Mouse (Mus musculus) 3134 (cell line): ENCODE data around the gene Gbgt1.
"Not testable (repeated sequence)": the region's sequence is repeated elsewhere in the genome, so short reads cannot be mapped to it uniquely, and the experiment has no call there.

Source experiments
- DNase-seq: peaks from one replicate; pipeline ENCODE4 v3.0.0-alpha.2; 2011; ENCODE audit warnings: low spot score; ENCODE audit not compliant: insufficient read length; ENCODE audit errors: extremely low read depth

Gbgt1 gene

GRCm38 (mm10) chr2:28496671-28497070 lies at the start of gene Gbgt1:
Gene Gbgt1, plus strand, starts transcription at chr2:28496891.
- DNase-seq: no peak

GRCm38 (mm10) chr2:28447315-28447670 lies 49.4 kb upstream of the Gbgt1 start:
- no peak for DNase-seq

GRCm38 (mm10) chr2:28451663-28452062 lies 45.0 kb upstream of the Gbgt1 start:
- no peak for DNase-seq

GRCm38 (mm10) chr2:28453539-28453938 lies 43.2 kb upstream of the Gbgt1 start:
- no peak for DNase-seq

- DNase-seq: no peak
These were observed 40.1 kb upstream of the Gbgt1 start for GRCm38 (mm10) chr2:28456616-28457015.

GRCm38 (mm10) chr2:28463919-28464318 lies 32.8 kb upstream of the Gbgt1 start:
- no peak for DNase-seq

- DNase-seq: no peak
These were observed 31.8 kb upstream of the Gbgt1 start for GRCm38 (mm10) chr2:28464919-28465318.

- DNase-seq: no peak
These were observed 30.7 kb upstream of the Gbgt1 start, which contains the start of gene 1700007K13Rik for GRCm38 (mm10) chr2:28465836-28466518. Gene 1700007K13Rik, minus strand, starts transcription at chr2:28466332.

GRCm38 (mm10) chr2:28467860-28468485 lies 28.7 kb upstream of the Gbgt1 start, which contains the start of gene Mrps2:
Gene Mrps2, plus strand, starts transcription at chr2:28468066.
- peak; percentile 95 for DNase-seq

GRCm38 (mm10) chr2:28468486-28469225 lies 28.0 kb upstream of the Gbgt1 start:
- no peak for DNase-seq

GRCm38 (mm10) chr2:28469461-28469860 lies 27.2 kb upstream of the Gbgt1 start:
- DNase-seq: no peak

GRCm38 (mm10) chr2:28470591-28470990 lies 26.1 kb upstream of the Gbgt1 start:
- DNase-seq: no peak

GRCm38 (mm10) chr2:28472011-28472410 lies 24.7 kb upstream of the Gbgt1 start:
- not testable (repeated sequence) for DNase-seq

- DNase-seq: not testable (repeated sequence)
These were observed 18.7 kb upstream of the Gbgt1 start for GRCm38 (mm10) chr2:28477993-28478392.

GRCm38 (mm10) chr2:28479208-28480204 lies 17.2 kb upstream of the Gbgt1 start:
- no peak for DNase-seq

GRCm38 (mm10) chr2:28483861-28484260 lies 12.8 kb upstream of the Gbgt1 start:
- DNase-seq: no peak

- no peak for DNase-seq
These were observed 2.2 kb upstream of the Gbgt1 start for GRCm38 (mm10) chr2:28494521-28494920.

- DNase-seq: no peak
These were observed 1.4 kb upstream of the Gbgt1 start for GRCm38 (mm10) chr2:28495207-28495756.

- no peak for DNase-seq
These were observed 693 bp upstream of the Gbgt1 start for GRCm38 (mm10) chr2:28495801-28496595.
